ENCODE assay signal across 9 mouse cellular contexts in the genomic region with DNA sequence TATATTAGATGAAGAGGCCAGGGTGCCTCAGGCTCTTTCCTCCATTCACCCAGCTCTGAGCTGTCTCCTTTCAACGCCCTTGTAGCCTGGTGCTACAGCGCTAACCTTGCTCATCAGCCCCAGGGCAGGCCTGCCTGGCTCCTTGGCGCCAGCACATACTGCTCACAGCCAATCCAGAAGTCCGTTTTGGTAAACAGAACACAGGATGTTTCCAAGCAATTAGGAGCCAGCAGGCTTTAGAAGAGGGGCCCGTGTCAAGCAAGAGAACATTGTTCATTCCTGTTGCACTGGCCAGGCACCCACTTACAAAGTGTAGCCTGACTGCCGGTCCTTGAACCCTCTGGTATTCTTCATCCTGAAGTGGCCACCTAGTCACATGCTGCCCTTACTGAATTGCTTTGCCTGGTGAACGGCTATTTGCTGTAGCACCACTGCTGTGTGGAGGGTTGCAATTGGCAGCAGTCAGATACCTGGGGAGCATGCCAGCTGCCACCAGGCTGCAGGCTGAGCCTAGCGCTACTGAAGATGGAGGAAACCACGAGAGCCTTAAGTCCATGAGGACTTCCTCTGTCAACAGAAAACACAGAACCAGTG. TPM values are rescaled to one million over a fixed set of nuclear protein-coding genes. Genes with fewer than 3 reads are reported as not detected.
DNase-seq lines count a peak whose midpoint lies in the region; ATAC-seq and TF ChIP-seq lines count a peak whose summit lies in the region.
"Had no signal": no experiment of that assay in that cellular context is flagged by ENCODE, and none has a peak within 500 bp of the region (broad histone marks: within the 10 kb centered on the region; RNA-seq: fewer than 3 reads in every experiment).

No protein-coding gene starts in this region.

- peak; percentile 62 for DNase-seq in adrenal gland, adult 2 months
- no peak for DNase-seq in adrenal gland, postnatal 4 days (ENCODE audit: low spot score in 2 of 2)
- peak; percentile 29 for DNase-seq in adrenal gland, adult 8-10 months
- DNase-seq in heart, postnatal 0 days (ENCODE audit: low spot score): peak; percentile 83
- peak; percentile 57 to 61 for DNase-seq in left cerebral cortex, postnatal 10 days (ENCODE audit: extremely low spot score in 1 of 2, low spot score in 2 of 2)
- no peak for DNase-seq in spleen, adult 18-20 months

- no peak for ATAC-seq in embryonic facial prominence, embryonic 12.5 days (ENCODE audit: insufficient number of reproducible peaks, insufficient read depth, low FRiP score, low TSS enrichment)
- ATAC-seq in heart, postnatal 0 days (ENCODE audit: insufficient read depth, low read depth): peak; percentile 88
- peak; percentile 45; the same call in 1 of the 2 replicates for ATAC-seq in neural tube, embryonic 14.5 days (ENCODE audit: low read depth)

- intact Hi-C loops in left cerebral cortex, postnatal 10 days (cut with DNase I): no loop called here

- H3K27me3 ChIP-seq in embryonic facial prominence, embryonic 12.5 days: no peaks in the 10 kb centered on the region
- H3K27me3 ChIP-seq in heart, postnatal 0 days (ENCODE audit: control insufficient read depth, insufficient read depth, low read length): no peaks in the 10 kb centered on the region
- H3K27me3 ChIP-seq in neural tube, embryonic 14.5 days (ENCODE audit: control insufficient read depth, insufficient read depth, low read length): no peaks in the 10 kb centered on the region
- H3K27me3 ChIP-seq: embryonic facial prominence, embryonic 15.5 days had no signal

- 0 out of 2 replicates have a peak overlapping the region, but pooled peaks have one; percentile 24 for H3K27ac ChIP-seq in embryonic facial prominence, embryonic 12.5 days
- H3K27ac ChIP-seq in heart, postnatal 0 days (ENCODE audit: low read depth): peak overlapping the region; percentile 75
- no peak overlapping the region for H3K27ac ChIP-seq in neural tube, embryonic 14.5 days (ENCODE audit: low read depth, low read length)
- H3K27ac ChIP-seq: embryonic facial prominence, embryonic 15.5 days had no signal

- H3K9me3 ChIP-seq in embryonic facial prominence, embryonic 12.5 days: no peaks in the 10 kb centered on the region
- H3K9me3 ChIP-seq in heart, postnatal 0 days (replicated peaks; ENCODE audit: control insufficient read depth, low read length): no peaks in the 10 kb centered on the region
- H3K9me3 ChIP-seq in neural tube, embryonic 14.5 days (ENCODE audit: control insufficient read depth, low read length): no peaks in the 10 kb centered on the region
- H3K9me3 ChIP-seq: embryonic facial prominence, embryonic 15.5 days had no signal

- peaks cover 8% of the 10 kb centered on the region for H3K4me1 ChIP-seq in embryonic facial prominence, embryonic 12.5 days
- H3K4me1 ChIP-seq in heart, postnatal 0 days (ENCODE audit: control insufficient read depth, insufficient read depth): peaks cover 24% of the 10 kb centered on the region
- peaks cover 3% of the 10 kb centered on the region; the same call in 1 of the 2 replicates for H3K4me1 ChIP-seq in neural tube, embryonic 14.5 days (ENCODE audit: control insufficient read depth, insufficient read depth, low read length)

- H3K4me2 ChIP-seq in embryonic facial prominence, embryonic 12.5 days (replicated peaks): no peak overlapping the region
- no peak overlapping the region for H3K4me2 ChIP-seq in heart, postnatal 0 days (ENCODE audit: low read depth, low read length)
- no peak overlapping the region for H3K4me2 ChIP-seq in neural tube, embryonic 14.5 days (ENCODE audit: low read depth, low read length)
- H3K4me2 ChIP-seq: embryonic facial prominence, embryonic 15.5 days had no signal

- no peak for TF ChIP-seq EP300 in heart, postnatal 0 days (IDR thresholded peaks at IDR 0.05; ENCODE audit: low read depth)

- no peak for TF ChIP-seq CTCF in heart, postnatal 0 days (IDR thresholded peaks at IDR 0.05; ENCODE audit: low read depth)

- no peak overlapping the region for H3K9ac ChIP-seq in embryonic facial prominence, embryonic 12.5 days
- H3K9ac ChIP-seq in heart, postnatal 0 days (replicated peaks; ENCODE audit: low read depth, low read length): no peak overlapping the region
- H3K9ac ChIP-seq in neural tube, embryonic 14.5 days (replicated peaks; ENCODE audit: low read depth, low read length): no peak overlapping the region
- H3K9ac ChIP-seq: embryonic facial prominence, embryonic 15.5 days had no signal

- no peak overlapping the region for H3K4me3 ChIP-seq in embryonic facial prominence, embryonic 12.5 days
- no peak overlapping the region for H3K4me3 ChIP-seq in heart, postnatal 0 days (ENCODE audit: low read depth, low read length)
- H3K4me3 ChIP-seq in neural tube, embryonic 14.5 days (ENCODE audit: low read depth, low read length): no peak overlapping the region
- H3K4me3 ChIP-seq: embryonic facial prominence, embryonic 15.5 days had no signal

- peaks cover 34% of the 10 kb centered on the region for H3K36me3 ChIP-seq in embryonic facial prominence, embryonic 12.5 days
- peaks cover 38% of the 10 kb centered on the region for H3K36me3 ChIP-seq in heart, postnatal 0 days (replicated peaks; ENCODE audit: control insufficient read depth, insufficient read depth, low read length)
- peaks cover 24% of the 10 kb centered on the region for H3K36me3 ChIP-seq in neural tube, embryonic 14.5 days (ENCODE audit: control insufficient read depth, insufficient read depth, low read length)

- 39% methylated on average over 9 of the region's 9 CpGs for WGBS in embryonic facial prominence, embryonic 12.5 days
- 22% methylated on average over 9 of the region's 9 CpGs for WGBS in heart, postnatal 0 days
- 34% methylated on average over 9 of the region's 9 CpGs for WGBS in neural tube, embryonic 14.5 days

RNA-seq across cellular contexts. Expression of gene Ndufa10, which starts 35.9 kb away (rescaled TPM):
- total RNA-seq in adrenal gland, adult 2 months (2021): 100 to 1,000 TPM; 428 to 515 TPM
- polyA plus RNA-seq in adrenal gland, adult 2 months (2012; rRNA removed): 106 and 107 TPM in 2 replicates
- total RNA-seq in adrenal gland, postnatal 4 days (2021): 100 to 1,000 TPM; 250 to 282 TPM
- 100 to 1,000 TPM; 209 to 284 (median 255) TPM for total RNA-seq in adrenal gland, adult 8-10 months (2022)
- 255 and 278 TPM in 2 replicates for polyA plus RNA-seq in embryonic facial prominence, embryonic 12.5 days (2016; fragmentation: Nextera tagmentation; extraction: Ambion mirVana)
- total RNA-seq in heart, postnatal 0 days (2014; rRNA removed; ENCODE audit: low replicate concordance): 575 and 686 TPM in 2 replicates
- 1,020 and 1,029 TPM in 2 replicates for polyA plus RNA-seq in heart, postnatal 0 days (2015; fragmentation: Nextera tagmentation; extraction: Ambion mirVana)
- total RNA-seq in left cerebral cortex, postnatal 10 days (2021): 100 to 1,000 TPM; 195 to 216 TPM
- polyA plus RNA-seq in neural tube, embryonic 14.5 days (2014; fragmentation: Nextera tagmentation; extraction: Ambion mirVana): 326 and 363 TPM in 2 replicates

RNA-seq across cellular contexts. Expression of gene Olfr1416, which starts 47.1 kb away (rescaled TPM):
- not detected for total RNA-seq in adrenal gland, adult 2 months (2021)
- polyA plus RNA-seq in adrenal gland, adult 2 months (2012; rRNA removed): not detected in 2 replicates
- total RNA-seq in adrenal gland, postnatal 4 days (2021): not detected
- not detected for total RNA-seq in adrenal gland, adult 8-10 months (2022)
- not detected in 2 replicates for polyA plus RNA-seq in embryonic facial prominence, embryonic 12.5 days (2016; fragmentation: Nextera tagmentation; extraction: Ambion mirVana)
- not detected in 2 replicates for total RNA-seq in heart, postnatal 0 days (2014; rRNA removed; ENCODE audit: low replicate concordance)
- polyA plus RNA-seq in heart, postnatal 0 days (2015; fragmentation: Nextera tagmentation; extraction: Ambion mirVana): not detected in 2 replicates
- total RNA-seq in left cerebral cortex, postnatal 10 days (2021): not detected
- not detected in 2 replicates for polyA plus RNA-seq in neural tube, embryonic 14.5 days (2014; fragmentation: Nextera tagmentation; extraction: Ambion mirVana)
- polyA plus RNA-seq: embryonic facial prominence, embryonic 15.5 days had no signal

RNA-seq across cellular contexts. Expression of gene Olfr1415, which starts 58.1 kb away (rescaled TPM):
- total RNA-seq in adrenal gland, adult 2 months (2021): not detected
- not detected in 2 replicates for polyA plus RNA-seq in adrenal gland, adult 2 months (2012; rRNA removed)
- not detected for total RNA-seq in adrenal gland, postnatal 4 days (2021)
- under 1 TPM in 1 of 4 experiments, not detected in 3; 0.12 TPM for total RNA-seq in adrenal gland, adult 8-10 months (2022)
- not detected in 2 replicates for polyA plus RNA-seq in embryonic facial prominence, embryonic 12.5 days (2016; fragmentation: Nextera tagmentation; extraction: Ambion mirVana)
- total RNA-seq in heart, postnatal 0 days (2014; rRNA removed; ENCODE audit: low replicate concordance): not detected in 2 replicates
- polyA plus RNA-seq in heart, postnatal 0 days (2015; fragmentation: Nextera tagmentation; extraction: Ambion mirVana): not detected in 2 replicates
- total RNA-seq in left cerebral cortex, postnatal 10 days (2021): not detected
- not detected in 2 replicates for polyA plus RNA-seq in neural tube, embryonic 14.5 days (2014; fragmentation: Nextera tagmentation; extraction: Ambion mirVana)
- polyA plus RNA-seq: embryonic facial prominence, embryonic 15.5 days had no signal

Comparison
In these comparisons a context has a peak if more than half of its experiments do, and no peak if none do; other contexts are left out.
1. DNase-seq: peak in adrenal gland, adult 2 months (single experiment), adrenal gland, adult 8-10 months (single experiment), heart, postnatal 0 days (single experiment) and left cerebral cortex, postnatal 10 days (2 of 2); none in adrenal gland, postnatal 4 days (0 of 2) and spleen, adult 18-20 months (0 of 2).